Mouse (Mus musculus) common myeloid progenitor, adult 5-6 weeks (primary cell): ENCODE measurements around the gene Spg11. TPM values are rescaled to one million over a fixed set of nuclear protein-coding genes. Genes with fewer than 3 reads are reported as not detected.
"Not testable (repeated sequence)": the region's sequence is repeated elsewhere in the genome, so short reads cannot be mapped to it uniquely, and the experiment has no call there.

Experiments
- ATAC-seq: replicated peaks from 2 replicates; pipeline ENCODE4 v1.8.0; 2016; ENCODE audit warnings: low read depth, mild to moderate bottlenecking, moderate TSS enrichment, inconsistent platforms; ENCODE audit not compliant: poor library complexity, severe bottlenecking
- total RNA-seq: library from RNA; stranded (forward); fragments of 200-1000, 187-1606 nt; gene quantifications from 2 replicates; pipeline ENCODE4 v1.2.3, GENCODE M21; 2017

Spg11 gene
- total RNA-seq, 1 experiment from 2014 or later, result 13.8 TPM

GRCm38 (mm10) chr2:122081728-122082456 lies 36.3 kb downstream of the Spg11 start:
- no peak for ATAC-seq

DNA sequence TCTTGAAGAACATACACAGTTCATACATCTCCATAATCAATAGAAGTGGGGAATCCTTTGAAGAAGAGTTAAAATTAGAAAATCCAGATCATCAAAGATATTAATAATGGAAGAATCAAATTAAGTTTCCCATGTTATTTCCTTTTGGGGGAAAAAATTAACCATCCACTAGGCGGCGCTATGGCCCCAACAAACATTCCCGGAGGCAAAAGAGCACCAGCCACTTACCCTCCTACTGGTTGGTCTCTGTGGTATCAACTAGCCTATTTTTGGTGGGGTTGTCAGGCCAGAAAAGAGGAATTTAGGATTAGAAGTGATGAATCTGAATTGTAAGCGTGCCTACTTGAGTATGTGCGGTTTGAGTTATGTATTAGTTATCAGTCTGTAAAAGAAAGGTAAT lies 48.3 kb downstream of the Spg11 start:
- peak; percentile 85 for ATAC-seq

GRCm38 (mm10) chr2:122069144-122069912 lies 48.9 kb downstream of the Spg11 start:
- no peak for ATAC-seq

- ATAC-seq, result no peak
These were observed 51.9 kb downstream of the Spg11 start for GRCm38 (mm10) chr2:122066241-122066640.

- ATAC-seq, result peak; percentile 73
These were observed 52.8 kb downstream of the Spg11 start for GRCm38 (mm10) chr2:122065200-122065969.

GRCm38 (mm10) chr2:122059365-122060115 lies 58.6 kb downstream of the Spg11 start:
- ATAC-seq, result no peak

DNA sequence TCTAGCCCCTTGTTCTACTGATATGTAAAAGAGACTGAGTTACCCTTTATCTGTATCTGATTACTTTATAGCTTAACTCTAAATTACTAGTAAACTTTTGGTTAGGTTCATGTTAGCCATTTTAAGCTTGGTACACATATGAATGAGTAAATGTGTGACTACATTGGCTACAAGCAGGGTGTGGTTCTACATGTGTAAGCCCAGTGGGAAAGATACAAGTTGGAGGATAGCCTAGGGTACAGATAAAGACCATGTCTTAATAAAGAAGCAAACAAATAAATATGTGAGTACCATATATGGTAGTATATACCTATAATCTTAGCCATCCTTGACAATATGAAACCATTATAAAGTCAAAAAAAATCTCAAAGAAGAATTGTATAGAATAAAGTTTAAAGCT lies 74.3 kb downstream of the Spg11 start:
- ATAC-seq, result no peak

DNA sequence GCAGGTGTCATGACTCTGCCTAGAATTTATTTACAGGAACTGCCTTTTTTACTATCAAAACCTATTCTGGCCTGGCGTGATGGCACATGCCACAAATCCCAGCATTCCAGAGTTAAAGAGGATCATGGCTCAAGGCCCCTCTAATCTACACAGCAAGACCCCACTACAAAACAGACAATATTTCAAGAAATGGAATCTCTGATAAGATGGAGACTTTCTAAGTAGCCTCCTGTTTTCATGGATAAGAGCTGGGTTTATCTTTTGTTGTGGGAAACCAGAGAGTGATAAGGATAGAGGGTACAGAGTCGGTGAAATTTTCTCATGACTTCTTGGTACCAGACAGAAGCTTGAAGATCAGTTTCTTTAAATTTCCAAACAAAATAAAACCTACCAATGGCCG lies 82.1 kb downstream of the Spg11 start:
- ATAC-seq, result 0 out of 2 replicates have a peak, but pooled peaks have one; percentile 3

- no peak for ATAC-seq
These were observed 86.2 kb downstream of the Spg11 start for GRCm38 (mm10) chr2:122031970-122032369.

- ATAC-seq, result peak; percentile 18
These were observed 89.2 kb downstream of the Spg11 start for GRCm38 (mm10) chr2:122028756-122029700.

DNA sequence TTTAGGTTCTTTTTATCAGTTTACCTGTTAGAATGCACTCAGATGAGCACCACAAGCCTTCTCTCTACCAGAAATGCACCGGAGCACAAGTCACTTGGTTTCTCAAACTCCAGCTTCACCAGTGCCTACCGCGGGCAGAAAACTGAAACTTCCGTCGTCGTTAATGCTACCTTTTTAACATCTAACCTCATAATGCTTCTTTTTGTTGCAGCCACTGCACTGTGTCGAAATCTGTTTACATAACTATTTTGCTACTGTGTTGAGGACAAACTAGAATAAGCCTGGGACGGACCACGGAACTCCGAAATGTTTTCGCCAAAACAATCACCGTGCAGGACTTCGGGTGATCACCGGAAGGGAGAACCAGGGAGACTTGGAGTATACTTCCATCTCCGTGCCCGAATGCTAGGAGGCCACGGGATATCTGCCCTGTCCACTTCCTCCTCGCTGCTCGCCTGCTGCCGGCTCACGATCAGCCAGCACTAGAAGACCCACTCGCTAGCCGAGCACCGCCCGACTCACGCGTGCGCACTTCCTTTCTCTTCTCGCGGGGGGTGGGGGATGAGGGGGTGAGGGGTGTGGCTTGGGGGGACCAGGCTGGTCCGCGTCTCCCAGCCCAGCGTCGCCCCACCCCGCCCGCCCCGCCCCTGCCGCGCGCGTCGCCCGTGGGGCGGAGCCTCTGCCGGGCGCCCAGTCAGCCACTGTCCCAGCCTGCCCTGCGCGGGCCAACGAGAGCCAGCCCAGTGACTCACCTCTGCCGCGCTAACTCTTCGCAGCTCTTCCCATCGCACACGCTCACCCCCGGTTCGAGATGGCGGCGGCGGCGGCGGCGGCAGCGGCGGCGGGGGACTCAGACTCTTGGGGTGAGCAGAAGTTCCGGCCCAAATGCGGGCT lies 90.1 kb downstream of the Spg11 start, which contains the start of gene Eif3j1:
Gene Eif3j1, plus strand, starts transcription at position 685 of the 894 bp plus-strand sequence.
- ATAC-seq, result peak; percentile 90

DNA sequence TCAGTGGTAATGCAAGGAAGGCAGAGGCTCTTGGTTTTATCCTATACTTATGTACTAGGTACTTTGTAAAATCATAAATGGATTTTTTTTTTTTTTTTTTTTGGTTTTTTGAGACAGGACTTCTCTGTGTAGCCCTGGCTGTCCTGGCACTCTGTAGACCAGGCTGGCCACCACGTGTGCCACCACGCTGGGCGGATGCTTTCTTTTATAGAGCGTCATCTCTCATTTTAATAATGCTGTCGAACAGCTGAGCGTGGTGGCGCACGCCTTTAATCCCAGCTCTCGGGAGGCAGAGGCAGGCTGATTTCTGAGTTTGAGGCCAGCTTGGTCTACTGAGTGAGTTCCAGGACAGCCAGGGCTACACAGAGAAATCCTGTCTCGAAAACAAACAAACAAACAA lies 91.1 kb downstream of the Spg11 start:
- not testable (repeated sequence) for ATAC-seq

DNA sequence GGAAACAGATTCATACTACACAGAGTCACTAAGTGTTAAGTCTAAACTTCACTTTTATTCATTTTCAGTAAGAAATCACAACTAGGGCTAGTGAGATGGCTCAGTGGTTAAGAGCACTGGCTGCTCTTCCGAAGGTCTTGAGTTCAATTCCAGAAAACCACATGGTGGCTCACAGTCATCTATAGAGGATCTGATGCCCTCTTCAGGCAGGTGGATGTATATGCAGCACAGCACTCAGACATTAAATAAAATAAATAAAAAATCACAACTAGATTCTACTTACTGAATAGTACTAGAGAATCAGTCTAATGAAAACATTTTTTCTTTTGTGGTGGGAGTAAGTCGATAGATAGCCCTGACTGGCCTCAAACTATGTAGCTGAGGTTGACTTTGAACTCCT lies 95.9 kb downstream of the Spg11 start:
- peak; percentile 42; the same call in 1 of the 2 replicates for ATAC-seq

- no peak for ATAC-seq
These were observed 99.5 kb downstream of the Spg11 start for GRCm38 (mm10) chr2:122018705-122019104.

DNA sequence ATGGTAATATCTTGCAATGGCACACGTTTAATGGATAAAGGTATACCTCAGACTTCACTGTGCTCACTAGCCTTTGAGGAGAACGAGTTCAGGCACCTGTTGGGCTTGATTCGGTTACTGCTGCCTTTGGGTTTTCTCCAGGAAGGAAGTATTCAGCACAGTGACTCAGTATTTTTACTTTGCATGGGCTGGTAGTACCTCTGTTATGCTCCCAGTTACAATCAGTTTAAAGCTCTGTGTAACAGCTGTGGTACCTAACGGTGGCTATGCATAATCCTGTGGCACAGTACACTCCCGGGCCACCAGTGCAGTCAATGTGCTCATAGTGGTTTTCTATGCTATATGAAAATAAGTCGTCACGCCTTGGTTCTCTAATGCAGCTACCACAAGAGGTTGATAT lies 106.7 kb downstream of the Spg11 start:
- 0 out of 2 replicates have a peak, but pooled peaks have one; percentile 42 for ATAC-seq

GRCm38 (mm10) chr2:122008832-122009231 lies 109.4 kb downstream of the Spg11 start:
- ATAC-seq, result no peak
